Mouse (Mus musculus) induced T-regulatory cell, adult 2 months (primary cell): ENCODE results near the gene Zfp638.
"Not testable (repeated sequence)": the region's sequence is repeated elsewhere in the genome, so short reads cannot be mapped to it uniquely, and the experiment has no call there.

Source experiments
- DNase-seq: peaks from one replicate; pipeline ENCODE4 v3.0.0-alpha.2; 2012; ENCODE audit warnings: low read depth

Zfp638 gene

GRCm38 (mm10) chr6:84009915-84010302 is 143.0 kb downstream of the Zfp638 start:
- no peak for DNase-seq

DNA sequence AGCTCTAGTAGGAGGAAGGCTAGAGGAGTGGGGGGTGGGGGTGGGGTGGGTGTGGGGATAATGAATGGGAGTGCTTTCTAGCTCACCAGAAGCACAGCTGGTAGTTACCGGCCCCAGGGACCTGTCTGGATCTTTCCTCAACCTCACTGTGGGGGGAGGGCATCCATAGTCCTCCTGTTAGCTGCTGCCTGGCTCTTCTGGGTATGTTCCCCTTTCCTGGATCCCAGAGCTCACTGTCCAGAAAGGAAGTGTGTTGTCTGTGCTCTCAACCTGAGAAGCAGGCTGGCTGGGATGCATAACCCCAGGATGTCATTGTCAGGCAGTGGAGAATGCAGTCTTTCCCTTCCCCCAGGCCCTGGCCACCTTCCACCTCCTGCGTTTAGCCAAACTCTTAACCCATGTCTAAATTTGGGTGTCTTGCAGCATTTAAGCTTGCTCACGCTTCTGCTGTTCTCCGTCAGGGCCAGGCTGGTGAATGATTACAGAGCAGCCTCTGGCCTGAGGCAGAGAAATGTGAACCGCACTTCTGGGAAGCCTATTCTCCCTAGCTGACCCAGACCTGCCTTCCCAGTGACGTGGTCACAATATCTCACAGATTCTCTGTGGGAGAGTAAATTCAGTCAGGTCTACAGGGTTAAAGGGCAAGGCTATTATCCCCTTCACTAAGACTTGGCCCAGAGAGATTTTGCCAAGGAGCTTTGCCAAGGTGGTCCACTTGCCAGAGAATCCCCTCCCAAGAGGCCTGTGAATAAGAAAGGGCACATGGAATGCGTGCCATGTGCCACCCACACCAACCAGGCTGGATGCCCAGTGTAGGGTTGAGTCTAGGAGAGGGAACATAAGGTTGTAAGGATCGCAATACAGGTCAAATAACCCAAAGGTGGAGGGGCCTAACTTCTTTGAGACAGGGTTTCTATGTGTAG is 143.7 kb downstream of the Zfp638 start:
- DNase-seq, result no peak

DNA sequence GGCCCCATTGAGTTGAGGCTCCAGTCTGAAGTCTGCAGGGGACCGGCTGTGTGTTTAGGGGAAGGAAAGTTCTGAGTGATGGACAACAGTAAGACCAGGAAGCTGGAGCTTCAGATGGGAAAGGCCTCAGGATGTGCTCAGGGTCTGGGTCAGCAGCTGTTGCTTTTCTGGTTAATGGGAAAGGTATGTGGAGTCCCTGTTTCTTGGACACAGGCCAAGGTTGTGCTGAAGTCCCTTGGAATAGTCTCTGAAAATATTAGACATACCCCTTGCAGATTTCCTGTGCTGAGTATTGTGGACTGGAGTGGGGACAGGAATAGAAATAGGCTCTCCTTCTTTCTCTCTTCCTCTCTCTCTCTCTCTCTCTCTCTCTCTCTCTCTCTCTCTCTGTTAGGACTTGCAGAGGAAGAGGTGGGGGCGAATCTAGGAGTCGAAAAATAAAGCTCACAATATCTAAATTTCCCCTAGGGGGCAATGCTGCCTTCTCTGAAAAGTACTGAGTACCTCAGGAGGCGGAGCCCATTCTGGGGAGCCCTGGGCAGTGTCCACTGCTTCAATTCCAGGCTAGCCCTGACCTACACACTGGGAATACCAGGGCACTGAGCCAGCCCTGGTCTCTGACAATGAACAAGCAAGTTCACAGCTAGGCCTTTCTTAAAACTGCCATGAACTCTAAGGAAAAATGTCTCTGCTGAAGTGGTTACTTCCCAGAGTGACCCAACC is 148.2 kb downstream of the Zfp638 start:
- DNase-seq, result not testable (repeated sequence)

- no peak for DNase-seq
Observed at GRCm38 (mm10) chr6:84016851-84017250, 149.9 kb downstream of the Zfp638 start.

GRCm38 (mm10) chr6:84017392-84017791 is 150.5 kb downstream of the Zfp638 start:
- DNase-seq, result no peak

DNA sequence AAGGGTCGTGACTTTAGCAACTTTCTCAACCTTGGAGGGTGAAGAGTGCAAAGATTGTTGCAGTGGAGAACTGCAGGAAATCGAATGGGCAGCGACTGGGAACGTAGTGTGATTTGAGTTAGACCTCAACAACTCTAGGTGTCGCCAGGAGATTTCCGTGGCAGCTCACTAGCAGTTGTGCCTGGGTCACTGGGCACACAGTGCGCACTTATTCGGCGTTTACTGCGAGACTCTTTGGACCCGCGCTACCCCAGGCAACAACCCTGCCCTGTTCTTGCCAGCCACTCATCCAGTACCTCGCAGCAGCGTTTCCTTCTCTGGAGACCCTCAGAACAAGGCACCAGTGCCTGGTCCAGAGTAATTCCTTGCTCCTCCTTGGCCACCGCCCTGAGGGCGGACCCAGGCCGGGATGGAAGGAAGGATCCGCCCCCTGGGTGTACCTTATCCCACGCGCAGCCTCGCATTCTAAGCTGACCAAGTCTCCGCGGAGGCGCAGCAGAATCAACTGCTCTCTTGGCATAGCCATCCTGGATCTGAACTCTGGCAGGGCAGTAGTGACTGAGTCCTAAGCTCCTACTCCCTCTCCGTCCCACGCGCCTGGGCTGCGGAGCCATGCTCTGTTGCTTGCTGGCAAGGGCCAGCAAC is 152.1 kb downstream of the Zfp638 start:
- DNase-seq, result no peak

DNA sequence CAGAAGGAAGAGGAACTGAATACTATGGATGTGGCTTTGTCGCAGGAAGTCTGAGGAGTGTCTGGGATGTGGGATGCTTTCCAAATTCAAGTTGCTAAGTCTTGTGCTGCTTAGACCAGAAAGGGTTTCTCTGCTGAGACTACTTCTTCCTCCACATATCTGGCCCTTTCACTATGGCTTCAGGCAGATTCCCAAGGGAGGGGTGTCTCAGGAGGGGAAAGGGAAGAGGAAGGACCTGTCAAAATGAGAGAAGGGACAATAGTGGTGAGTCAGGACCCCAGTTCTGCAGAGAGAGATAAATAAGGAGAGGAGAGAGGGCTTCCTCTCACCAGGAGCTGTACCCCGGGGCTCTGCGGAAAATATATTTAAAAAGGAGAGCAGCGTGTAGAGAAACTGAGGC is 153.1 kb downstream of the Zfp638 start:
- DNase-seq, result no peak

GRCm38 (mm10) chr6:84021990-84022389 is 155.1 kb downstream of the Zfp638 start:
- DNase-seq, result no peak

GRCm38 (mm10) chr6:84025636-84026035 is 158.7 kb downstream of the Zfp638 start:
- DNase-seq, result no peak

DNA sequence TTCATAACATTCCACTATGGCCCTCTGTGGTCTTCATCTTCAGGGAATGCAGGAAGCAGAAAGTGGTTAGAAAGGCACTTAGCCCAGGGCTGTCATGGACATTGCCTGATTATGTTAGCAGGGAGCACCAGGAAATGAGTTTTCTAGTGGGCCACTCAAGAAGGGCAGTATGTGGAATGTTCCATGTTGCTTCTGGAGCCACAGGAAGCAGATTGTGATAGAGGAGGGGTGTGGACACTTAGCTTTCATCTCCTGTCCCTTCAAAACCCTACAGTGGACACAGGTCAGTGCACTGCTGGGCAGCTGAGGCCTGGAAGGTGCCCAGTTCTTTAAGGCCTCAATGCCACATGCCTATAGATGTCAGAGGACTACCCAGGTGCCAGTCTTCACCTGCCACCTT is 161.9 kb downstream of the Zfp638 start:
- DNase-seq, result no peak

DNA sequence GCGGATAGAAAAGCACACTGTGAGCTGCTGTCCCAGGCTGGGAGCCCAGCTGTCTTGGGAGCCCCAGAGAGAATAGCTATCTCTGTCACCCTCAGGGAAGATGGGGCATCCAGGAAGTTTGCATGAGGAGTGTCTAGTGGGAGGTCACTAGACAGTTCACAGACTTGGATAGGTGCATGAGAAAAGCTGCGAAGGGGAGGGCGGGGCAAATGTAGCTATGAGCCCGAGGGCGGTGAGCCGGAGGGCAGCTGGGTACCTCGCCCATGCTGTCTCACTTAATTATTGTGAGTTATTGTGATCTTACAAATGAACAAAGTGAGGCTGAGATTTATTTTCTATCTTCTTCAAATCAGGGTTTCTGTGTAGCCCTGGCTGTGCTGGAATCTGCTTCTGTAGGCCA is 162.9 kb downstream of the Zfp638 start:
- DNase-seq, result no peak

DNA sequence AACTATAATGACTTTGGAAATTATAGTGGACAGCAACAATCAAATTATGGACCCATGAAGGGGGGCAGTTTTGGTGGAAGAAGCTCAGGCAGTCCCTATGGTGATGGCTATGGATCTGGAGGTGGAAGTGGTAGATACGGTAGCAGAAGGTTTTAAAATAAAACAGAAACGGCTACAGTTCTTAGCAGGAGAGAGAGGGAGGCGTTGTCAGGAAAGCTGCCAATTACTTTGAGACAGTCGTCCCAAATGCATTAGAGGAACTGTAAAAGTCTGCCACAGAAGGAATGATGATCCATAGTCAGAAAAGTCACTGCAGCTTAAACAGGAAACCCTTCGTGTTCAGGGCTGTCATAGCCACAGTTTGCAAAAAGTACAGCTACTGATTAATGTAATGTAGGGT is 165.6 kb downstream of the Zfp638 start:
- DNase-seq, result not testable (repeated sequence)
